Mouse (Mus musculus) intestine, embryonic 16.5 days (tissue): ENCODE measurements around the gene Fhit. TPM values are rescaled to one million over a fixed set of nuclear protein-coding genes. Genes with fewer than 3 reads are reported as not detected.

Experiments used
- ATAC-seq: fragments of 200-750 bp; cut with Nextera tagmentation; 2 replicates; pipeline ENCODE4 v1.8.0; 2017; ENCODE audit warnings: moderate TSS enrichment, moderate library complexity
- H3K27ac ChIP-seq: fragments of 300-500 bp; sonication (generic); 2 replicates; pipeline ENCODE4 v1.5.1; 2014; ENCODE audit warnings: mild to moderate bottlenecking, low read length
- H3K27me3 ChIP-seq: fragments of 300-500 bp; sonication (generic); replicated peaks from 2 replicates; pipeline ENCODE4 v1.6.1; 2014; ENCODE audit warnings: low read length, control low read depth, mixed read lengths; ENCODE audit not compliant: control insufficient read depth, insufficient read depth
- H3K36me3 ChIP-seq: fragments of 300-500 bp; sonication (generic); 2 replicates; pipeline ENCODE4 v1.6.1; 2014; ENCODE audit warnings: low read length, control low read depth; ENCODE audit not compliant: control insufficient read depth, insufficient read depth
- H3K4me1 ChIP-seq: fragments of 300-500 bp; sonication (generic); 2 replicates; pipeline ENCODE4 v1.6.1; 2014; ENCODE audit warnings: low read length, control low read depth, mixed read lengths; ENCODE audit not compliant: control insufficient read depth, insufficient read depth
- H3K4me2 ChIP-seq: fragments of 300-500 bp; sonication (generic); 2 replicates; pipeline ENCODE4 v1.6.1; 2014; ENCODE audit warnings: low read depth, low read length, control low read depth
- H3K4me3 ChIP-seq: fragments of 300-500 bp; sonication (generic); 2 replicates; pipeline ENCODE4 v1.5.1; 2014; ENCODE audit warnings: mild to moderate bottlenecking, low read length
- H3K9ac ChIP-seq: fragments of 300-500 bp; sonication (generic); 2 replicates; pipeline ENCODE4 v1.6.1; 2014; ENCODE audit warnings: low read depth, low read length
- H3K9me3 ChIP-seq: fragments of 300-500 bp; sonication (generic); 2 replicates; pipeline ENCODE4 v1.6.1; 2016; ENCODE audit warnings: low read length, control low read depth; ENCODE audit not compliant: control insufficient read depth
- WGBS: fragments of 180-500 bp; shearing (Covaris S2); extraction: QIAGEN DNeasy Blood & Tissue Kit; methylation state at CpG from one replicate; pipeline ENCODE4 v1.1.7; 2014; 5-methylcytosine and 5-hydroxymethylcytosine counted together
- polyA plus RNA-seq: library from polyadenylated mRNA; unstranded; fragments of >200 nt; fragmentation: Nextera tagmentation; extraction: Ambion mirVana; gene quantifications from 2 replicates; pipeline ENCODE4 v1.2.1, GENCODE M21; 2015

Fhit gene
- polyA plus RNA-seq, 1 experiment from 2014 or later: 14.7 TPM

GRCm38 (mm10) chr14:9658445-9658844 lies 1503.4 kb downstream of the Fhit start:
- H3K9me3 ChIP-seq: no peaks in the 10 kb centered on the region
- no peak overlapping the region for H3K4me2 ChIP-seq
- ATAC-seq: no peak
- H3K36me3 ChIP-seq: no peaks in the 10 kb centered on the region
- 46% methylated on average over 1 of the region's 1 CpGs for WGBS
- H3K27me3 ChIP-seq: no peaks in the 10 kb centered on the region
- no peak overlapping the region for H3K27ac ChIP-seq
- no peak overlapping the region for H3K4me3 ChIP-seq
- H3K9ac ChIP-seq: no peak overlapping the region
- H3K4me1 ChIP-seq: no peaks in the 10 kb centered on the region

- Histone ChIP-seq H3K36me3 (no peaks in the 10 kb centered on the region), H3K4me2 (no peak overlapping the region), H3K4me3 (no peak overlapping the region), H3K27ac (no peak overlapping the region), H3K4me1 (no peaks in the 10 kb centered on the region), H3K9me3 (no peaks in the 10 kb centered on the region), H3K27me3 (no peaks in the 10 kb centered on the region), H3K9ac (no peak overlapping the region)
- ATAC-seq: no peak
- 92% methylated on average over 1 of the region's 1 CpGs for WGBS
Measured at GRCm38 (mm10) chr14:9651417-9651816, 1510.4 kb downstream of the Fhit start.

- no peak for ATAC-seq
- Histone ChIP-seq H3K27me3 (no peaks in the 10 kb centered on the region), H3K9ac (no peak overlapping the region), H3K27ac (no peak overlapping the region), H3K4me2 (no peak overlapping the region), H3K36me3 (no peaks in the 10 kb centered on the region), H3K4me3 (no peak overlapping the region), H3K4me1 (no peaks in the 10 kb centered on the region), H3K9me3 (no peaks in the 10 kb centered on the region)
- 97% methylated on average over 1 of the region's 1 CpGs for WGBS
Measured at GRCm38 (mm10) chr14:9648416-9648815, 1513.4 kb downstream of the Fhit start.

- H3K36me3 ChIP-seq: no peaks in the 10 kb centered on the region
- no peak overlapping the region for H3K9ac ChIP-seq
- H3K4me2 ChIP-seq: no peak overlapping the region
- ATAC-seq: no peak
- no peaks in the 10 kb centered on the region for H3K9me3 ChIP-seq
- WGBS: 81% methylated on average over 7 of the region's 7 CpGs
- no peaks in the 10 kb centered on the region for H3K4me1 ChIP-seq
- H3K4me3 ChIP-seq: no peak overlapping the region
- H3K27me3 ChIP-seq: no peaks in the 10 kb centered on the region
- no peak overlapping the region for H3K27ac ChIP-seq
Measured at GRCm38 (mm10) chr14:9646233-9646632, 1515.6 kb downstream of the Fhit start.

GRCm38 (mm10) chr14:9644216-9645166 lies 1517.3 kb downstream of the Fhit start:
- Histone ChIP-seq H3K9ac (no peak overlapping the region), H3K27me3 (no peaks in the 10 kb centered on the region), H3K9me3 (no peaks in the 10 kb centered on the region), H3K36me3 (no peaks in the 10 kb centered on the region), H3K27ac (no peak overlapping the region), H3K4me1 (no peaks in the 10 kb centered on the region), H3K4me3 (no peak overlapping the region), H3K4me2 (no peak overlapping the region)
- ATAC-seq: no peak
- 48% methylated on average over 9 of the region's 9 CpGs for WGBS

- Histone ChIP-seq H3K4me1 (no peaks in the 10 kb centered on the region), H3K27ac (no peak overlapping the region), H3K9ac (no peak overlapping the region), H3K9me3 (no peaks in the 10 kb centered on the region), H3K27me3 (no peaks in the 10 kb centered on the region), H3K36me3 (no peaks in the 10 kb centered on the region), H3K4me3 (no peak overlapping the region), H3K4me2 (no peak overlapping the region)
- no peak for ATAC-seq
- 75% methylated on average over 7 of the region's 7 CpGs for WGBS
Measured at GRCm38 (mm10) chr14:9643700-9644099, 1518.1 kb downstream of the Fhit start.

GRCm38 (mm10) chr14:9642628-9643027 lies 1519.2 kb downstream of the Fhit start:
- ATAC-seq: no peak
- H3K36me3 ChIP-seq: no peaks in the 10 kb centered on the region
- H3K4me3 ChIP-seq: no peak overlapping the region
- no peaks in the 10 kb centered on the region for H3K4me1 ChIP-seq
- no peak overlapping the region for H3K9ac ChIP-seq
- H3K27ac ChIP-seq: no peak overlapping the region
- no peaks in the 10 kb centered on the region for H3K9me3 ChIP-seq
- WGBS: 69% methylated on average over 6 of the region's 6 CpGs
- H3K4me2 ChIP-seq: no peak overlapping the region
- no peaks in the 10 kb centered on the region for H3K27me3 ChIP-seq

GRCm38 (mm10) chr14:9642068-9642467 lies 1519.8 kb downstream of the Fhit start:
- Histone ChIP-seq H3K4me1 (no peaks in the 10 kb centered on the region), H3K9ac (no peak overlapping the region), H3K4me2 (no peak overlapping the region), H3K4me3 (no peak overlapping the region), H3K36me3 (no peaks in the 10 kb centered on the region), H3K27ac (no peak overlapping the region), H3K9me3 (no peaks in the 10 kb centered on the region), H3K27me3 (no peaks in the 10 kb centered on the region)
- no peak for ATAC-seq
- WGBS: 80% methylated on average over 3 of the region's 3 CpGs

GRCm38 (mm10) chr14:9634247-9634991 lies 1527.4 kb downstream of the Fhit start:
- 30% methylated on average over 1 of the region's 1 CpGs for WGBS
- Histone ChIP-seq H3K4me3 (no peak overlapping the region), H3K27me3 (no peaks in the 10 kb centered on the region), H3K9ac (no peak overlapping the region), H3K27ac (no peak overlapping the region), H3K4me1 (no peaks in the 10 kb centered on the region), H3K9me3 (no peaks in the 10 kb centered on the region), H3K4me2 (no peak overlapping the region), H3K36me3 (no peaks in the 10 kb centered on the region)
- ATAC-seq: no peak
